Mouse (Mus musculus): ENCODE measurements around the gene Marc1. TPM values are rescaled to one million over a fixed set of nuclear protein-coding genes. Genes with fewer than 3 reads are reported as not detected.
A peak's percentile ranks its signal among the peaks of the same experiment; 100 is the strongest.

Gene Marc1
- polyA plus RNA-seq, 1 experiment: 0.15 TPM

DNA sequence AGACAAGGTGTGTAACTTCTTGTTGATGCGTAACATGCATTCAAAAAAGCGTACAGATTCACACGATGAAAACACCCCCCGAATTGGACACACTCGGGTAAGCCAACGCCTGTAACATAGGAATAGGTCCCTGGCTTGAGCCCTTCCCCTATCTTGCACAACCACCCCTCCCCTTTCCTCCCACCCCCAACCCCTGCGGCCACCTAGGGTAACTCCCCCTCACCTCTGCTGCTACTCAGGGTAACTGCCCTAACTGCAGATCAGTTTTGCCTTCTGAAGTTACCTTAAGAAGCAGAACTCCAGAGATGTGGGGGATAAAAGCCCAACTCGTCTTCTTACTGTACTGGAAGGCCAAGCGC is 39.2 kb downstream of the Marc1 start:
- Histone ChIP-seq H3K27ac (ENCODE audit: insufficient read depth, low read length) (no peak overlapping the region), H3K4me1 (ENCODE audit: control insufficient read depth, insufficient read depth, low read length) (no peaks in the 10 kb centered on the region), H3K4me3 (ENCODE audit: insufficient read depth, low read length) (no peak overlapping the region)
- TF ChIP-seq POLR2A (IDR thresholded peaks at IDR 0.05; ENCODE audit: extremely low read depth, insufficient read depth, low read length): no peak
- TF ChIP-seq CTCF (IDR thresholded peaks at IDR 0.05; ENCODE audit: extremely low read depth, insufficient read depth, low read length): no peak

DNA sequence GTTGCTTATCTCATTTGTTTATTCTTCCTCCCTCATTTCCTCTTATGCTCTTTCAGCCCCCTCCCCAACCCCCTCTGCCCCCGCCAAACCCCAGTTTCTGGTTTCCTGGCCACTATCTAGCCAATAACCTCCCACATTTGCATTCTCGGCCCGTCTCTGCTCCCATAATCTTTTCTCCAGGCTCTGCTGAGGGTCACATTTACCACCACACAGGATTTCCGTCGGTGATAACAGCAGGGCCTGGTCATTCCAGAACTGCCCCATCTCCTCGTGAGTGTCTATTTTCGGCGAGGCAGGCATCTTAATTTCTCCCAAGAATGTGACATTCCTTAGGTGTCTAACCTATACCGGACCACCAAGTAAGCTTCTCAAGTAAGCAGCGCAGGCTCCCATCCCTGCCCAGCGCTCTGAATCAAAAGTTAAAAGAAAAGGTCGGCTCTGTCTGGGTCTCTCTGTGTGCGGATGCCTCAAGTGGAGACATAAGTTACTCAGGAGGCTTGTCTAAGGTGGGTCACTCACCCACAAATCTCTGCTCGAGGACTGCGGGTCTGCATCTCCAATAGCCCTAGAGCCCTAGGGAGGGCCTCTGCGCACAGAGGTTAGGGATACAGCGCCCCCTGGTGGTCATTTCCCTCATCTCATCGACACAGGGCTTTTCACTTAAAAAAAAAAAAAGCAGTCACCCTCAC is 39.8 kb downstream of the Marc1 start:
- Histone ChIP-seq H3K4me3 (ENCODE audit: insufficient read depth, low read length) (no peak overlapping the region), H3K4me1 (ENCODE audit: control insufficient read depth, insufficient read depth, low read length) (no peaks in the 10 kb centered on the region), H3K27ac (ENCODE audit: insufficient read depth, low read length) (no peak overlapping the region)
- TF ChIP-seq CTCF (IDR thresholded peaks at IDR 0.05; ENCODE audit: extremely low read depth, insufficient read depth, low read length) (peak; percentile 55), POLR2A (IDR thresholded peaks at IDR 0.05; ENCODE audit: extremely low read depth, insufficient read depth, low read length) (no peak)

DNA sequence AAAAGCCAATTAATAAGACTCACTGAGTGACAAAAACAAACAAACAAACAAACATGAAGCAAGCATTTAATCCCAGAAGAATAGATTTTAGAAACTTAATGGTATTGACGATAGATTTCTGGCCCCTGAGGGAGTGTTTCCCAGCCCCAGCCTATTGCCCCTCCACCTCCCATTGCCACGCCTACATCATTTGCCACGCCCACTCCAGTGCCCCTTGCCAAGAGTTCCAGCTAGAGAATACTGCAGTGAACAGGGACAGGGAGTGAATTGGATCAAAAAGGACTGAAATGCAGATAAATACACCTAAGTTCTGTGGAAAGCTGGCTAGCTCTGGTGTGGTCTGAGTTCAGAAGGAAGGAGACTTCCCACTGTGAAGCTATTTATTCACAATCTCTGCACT is 47.2 kb downstream of the Marc1 start:
- no peaks in the 10 kb centered on the region for H3K4me1 ChIP-seq (ENCODE audit: control insufficient read depth, insufficient read depth, low read length)
- no peak for TF ChIP-seq POLR2A (IDR thresholded peaks at IDR 0.05; ENCODE audit: extremely low read depth, insufficient read depth, low read length)
- no peak for TF ChIP-seq CTCF (IDR thresholded peaks at IDR 0.05; ENCODE audit: extremely low read depth, insufficient read depth, low read length)

DNA sequence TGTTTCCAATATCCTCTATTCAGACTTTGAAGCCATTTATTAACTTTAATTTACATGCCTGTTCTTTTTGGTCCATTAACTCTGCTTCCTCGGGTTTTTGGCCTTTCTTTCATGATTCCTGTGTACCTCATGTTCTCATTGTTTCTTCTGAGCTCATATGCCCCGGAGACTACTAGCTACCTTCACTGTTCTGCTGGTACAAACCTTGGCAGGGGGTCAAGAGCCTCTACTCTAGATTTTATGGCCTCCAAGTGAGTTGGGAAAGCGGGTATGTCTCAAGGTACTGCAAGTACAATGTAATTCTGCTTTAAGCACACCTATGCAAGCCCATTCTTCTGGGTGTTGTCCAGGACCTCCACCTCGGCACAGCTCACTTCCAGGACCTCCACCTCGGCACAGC is 48.2 kb downstream of the Marc1 start:
- H3K4me1 ChIP-seq (ENCODE audit: control insufficient read depth, insufficient read depth, low read length): no peaks in the 10 kb centered on the region
- H3K27ac ChIP-seq (ENCODE audit: insufficient read depth, low read length): no peak overlapping the region
- TF ChIP-seq CTCF (IDR thresholded peaks at IDR 0.05; ENCODE audit: extremely low read depth, insufficient read depth, low read length): no peak
- no peak for TF ChIP-seq POLR2A (IDR thresholded peaks at IDR 0.05; ENCODE audit: extremely low read depth, insufficient read depth, low read length)

More for the DNA sequence above, 47.2 kb downstream of the Marc1 start:
- Histone ChIP-seq H3K4me3 (ENCODE audit: insufficient read depth, low read length) (no peak overlapping the region), H3K27ac (ENCODE audit: insufficient read depth, low read length) (no peak overlapping the region)

DNA sequence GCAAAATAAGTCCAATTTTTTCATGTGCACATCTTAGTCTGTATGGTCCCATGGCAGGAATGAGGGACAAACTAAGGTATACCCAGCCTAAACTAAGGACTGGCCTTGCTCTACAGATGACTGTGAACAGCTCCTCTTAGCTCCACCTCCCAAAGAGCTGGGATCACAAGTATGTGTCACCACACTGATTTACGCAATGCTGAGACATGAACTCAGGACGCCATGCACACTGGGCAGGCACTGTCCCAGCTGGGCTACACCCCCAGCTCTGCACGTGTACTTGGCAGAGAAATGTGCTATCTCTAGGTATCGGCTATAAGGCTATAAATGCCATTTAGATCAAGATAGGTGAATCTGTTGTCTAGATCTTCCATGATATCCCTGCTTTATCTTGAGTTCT is 49.1 kb downstream of the Marc1 start:
- Histone ChIP-seq H3K27ac (ENCODE audit: insufficient read depth, low read length) (no peak overlapping the region), H3K4me3 (ENCODE audit: insufficient read depth, low read length) (no peak overlapping the region), H3K4me1 (ENCODE audit: control insufficient read depth, insufficient read depth, low read length) (no peaks in the 10 kb centered on the region)
- TF ChIP-seq CTCF (IDR thresholded peaks at IDR 0.05; ENCODE audit: extremely low read depth, insufficient read depth, low read length) (no peak), POLR2A (IDR thresholded peaks at IDR 0.05; ENCODE audit: extremely low read depth, insufficient read depth, low read length) (no peak)

More for the DNA sequence above, 48.2 kb downstream of the Marc1 start:
- H3K4me3 ChIP-seq (ENCODE audit: insufficient read depth, low read length): no peak overlapping the region

DNA sequence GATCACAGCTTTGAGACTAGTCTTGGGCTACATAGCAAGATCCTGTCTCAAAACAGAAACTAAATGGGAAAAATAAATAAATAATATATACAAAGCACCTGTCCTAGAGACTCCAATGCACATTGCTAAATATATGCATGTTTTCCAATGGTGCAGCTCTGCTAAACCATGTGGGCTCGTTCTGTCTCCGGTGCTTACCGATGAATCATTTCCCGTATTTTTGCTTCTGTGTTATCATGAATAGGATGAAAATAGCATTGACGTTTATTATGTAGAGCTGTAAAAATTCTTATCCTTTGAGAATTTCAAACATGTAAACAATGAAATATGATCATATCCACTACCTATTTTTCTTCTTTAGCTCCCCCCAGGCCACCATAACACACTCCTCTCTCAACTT is 58.4 kb downstream of the Marc1 start:
- no peak overlapping the region for H3K4me3 ChIP-seq (ENCODE audit: insufficient read depth, low read length)
- no peak for TF ChIP-seq POLR2A (IDR thresholded peaks at IDR 0.05; ENCODE audit: extremely low read depth, insufficient read depth, low read length)
- no peak for TF ChIP-seq CTCF (IDR thresholded peaks at IDR 0.05; ENCODE audit: extremely low read depth, insufficient read depth, low read length)
- no peak overlapping the region for H3K27ac ChIP-seq (ENCODE audit: insufficient read depth, low read length)
- no peaks in the 10 kb centered on the region for H3K4me1 ChIP-seq (ENCODE audit: control insufficient read depth, insufficient read depth, low read length)

DNA sequence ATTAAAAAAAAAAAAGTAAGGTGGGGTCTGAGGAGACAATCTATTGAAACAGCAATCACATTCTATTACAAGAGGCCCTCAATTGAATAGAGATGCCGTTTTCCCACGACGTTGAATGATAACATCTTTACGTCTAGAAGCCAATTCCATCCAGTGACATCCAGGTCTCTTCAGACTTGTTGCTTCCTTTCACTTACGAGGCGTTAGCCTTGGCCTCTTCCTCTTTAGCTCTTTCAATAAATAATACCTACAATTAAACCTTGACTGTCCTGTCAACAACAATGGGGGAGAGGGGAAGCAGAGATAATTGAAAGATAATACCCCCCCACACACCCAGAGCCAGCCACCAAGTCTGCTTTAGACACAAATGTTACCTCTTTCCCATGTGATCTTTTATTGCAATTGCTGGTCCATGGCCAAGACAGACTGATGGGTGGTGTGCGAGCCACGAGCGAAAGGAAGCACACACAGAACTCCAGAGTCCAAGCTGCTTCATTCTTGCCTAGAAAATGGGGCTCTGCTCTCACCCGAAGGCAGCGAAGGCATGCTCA is 60.9 kb downstream of the Marc1 start:
- no peak overlapping the region for H3K4me3 ChIP-seq (ENCODE audit: insufficient read depth, low read length)
- H3K27ac ChIP-seq (ENCODE audit: insufficient read depth, low read length): no peak overlapping the region
- TF ChIP-seq POLR2A (IDR thresholded peaks at IDR 0.05; ENCODE audit: extremely low read depth, insufficient read depth, low read length): no peak
- TF ChIP-seq CTCF (IDR thresholded peaks at IDR 0.05; ENCODE audit: extremely low read depth, insufficient read depth, low read length): no peak

DNA sequence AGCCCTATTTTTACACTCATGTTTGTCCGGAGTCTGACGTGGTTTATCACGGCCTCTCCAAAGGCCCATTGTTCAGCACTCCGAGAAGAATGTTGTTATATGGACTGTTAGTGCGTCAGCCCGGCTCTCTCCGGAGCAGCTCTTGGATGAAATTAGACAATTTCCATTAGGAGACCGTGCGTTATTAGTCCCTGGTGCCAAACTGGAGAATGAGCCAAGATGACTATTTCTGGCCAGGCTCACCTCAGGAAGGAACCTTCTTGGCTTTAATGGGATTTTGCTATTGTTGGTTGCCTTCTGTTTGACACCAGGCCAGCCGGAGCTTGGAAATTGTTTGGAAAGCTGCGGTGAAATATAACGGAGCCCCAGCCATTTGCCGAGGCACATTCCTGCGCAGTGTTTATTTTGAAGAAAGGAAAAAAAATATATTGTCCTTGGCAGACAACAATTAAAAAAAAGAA is 62.4 kb downstream of the Marc1 start:
- H3K27ac ChIP-seq (ENCODE audit: insufficient read depth, low read length): no peak overlapping the region
- H3K4me1 ChIP-seq (ENCODE audit: control insufficient read depth, insufficient read depth, low read length): no peaks in the 10 kb centered on the region
- TF ChIP-seq CTCF (IDR thresholded peaks at IDR 0.05; ENCODE audit: extremely low read depth, insufficient read depth, low read length) (no peak), POLR2A (IDR thresholded peaks at IDR 0.05; ENCODE audit: extremely low read depth, insufficient read depth, low read length) (no peak)
- H3K4me3 ChIP-seq (ENCODE audit: insufficient read depth, low read length): no peak overlapping the region

More for the DNA sequence above, 60.9 kb downstream of the Marc1 start:
- H3K4me1 ChIP-seq (ENCODE audit: control insufficient read depth, insufficient read depth, low read length): no peaks in the 10 kb centered on the region

DNA sequence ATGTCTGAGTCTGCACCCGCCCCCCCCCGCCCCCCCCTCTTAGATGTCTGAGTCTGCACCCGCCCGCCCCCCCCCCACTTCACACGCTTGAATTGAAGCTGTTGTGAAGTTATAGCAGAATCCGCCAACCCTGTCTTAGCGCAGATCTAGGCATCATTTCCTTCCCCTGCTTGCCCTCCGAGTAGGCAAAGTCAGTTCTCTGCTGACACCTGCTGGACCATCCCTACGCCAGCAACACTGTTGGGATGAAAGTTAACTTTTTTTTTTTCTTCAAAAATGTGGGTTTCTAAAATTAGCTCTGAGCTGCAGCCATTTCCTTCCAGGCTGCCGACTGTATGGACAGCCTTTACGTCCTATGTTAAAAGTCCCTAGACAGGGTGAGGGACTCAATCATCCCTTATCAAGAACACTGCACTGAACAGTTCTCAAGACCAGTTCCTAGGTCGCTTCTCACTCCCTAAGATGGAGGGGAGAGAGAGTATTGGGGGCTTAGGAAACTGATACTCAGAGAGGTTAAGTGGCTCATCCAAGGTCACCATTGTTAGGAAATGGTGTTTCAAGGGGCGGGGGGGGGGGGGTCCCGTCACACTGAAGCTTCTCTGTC is 73.1 kb downstream of the Marc1 start:
- no peak for TF ChIP-seq POLR2A (IDR thresholded peaks at IDR 0.05; ENCODE audit: extremely low read depth, insufficient read depth, low read length)
- TF ChIP-seq CTCF (IDR thresholded peaks at IDR 0.05; ENCODE audit: extremely low read depth, insufficient read depth, low read length): peak; percentile 92
- no peak overlapping the region for H3K27ac ChIP-seq (ENCODE audit: insufficient read depth, low read length)
- H3K4me1 ChIP-seq (ENCODE audit: control insufficient read depth, insufficient read depth, low read length): no peaks in the 10 kb centered on the region
- no peak overlapping the region for H3K4me3 ChIP-seq (ENCODE audit: insufficient read depth, low read length)

DNA sequence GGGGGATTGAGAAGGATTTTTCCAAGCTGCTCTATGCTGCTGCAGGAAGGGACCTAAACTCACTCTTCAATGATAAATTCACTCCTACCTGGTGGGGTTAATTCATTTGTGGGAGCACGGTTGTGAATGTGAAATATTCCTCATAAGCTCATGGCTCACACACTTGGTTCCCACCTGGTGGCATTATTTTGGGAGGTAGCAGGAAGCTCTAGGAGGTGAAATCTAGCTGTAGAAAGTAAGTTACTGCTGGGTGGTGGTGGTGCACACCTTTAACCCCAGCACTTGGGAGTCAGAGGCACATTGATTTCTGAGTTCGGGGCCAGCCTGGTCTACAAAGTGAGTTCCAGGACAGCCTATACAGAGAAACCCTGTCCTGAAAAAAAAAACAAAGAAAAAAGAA is 73.9 kb downstream of the Marc1 start:
- Histone ChIP-seq H3K27ac (ENCODE audit: insufficient read depth, low read length) (no peak overlapping the region), H3K4me1 (ENCODE audit: control insufficient read depth, insufficient read depth, low read length) (no peaks in the 10 kb centered on the region), H3K4me3 (ENCODE audit: insufficient read depth, low read length) (no peak overlapping the region)
- TF ChIP-seq CTCF (IDR thresholded peaks at IDR 0.05; ENCODE audit: extremely low read depth, insufficient read depth, low read length): no peak
- TF ChIP-seq POLR2A (IDR thresholded peaks at IDR 0.05; ENCODE audit: extremely low read depth, insufficient read depth, low read length): no peak

Other genes with a start within 250 kb of the Marc1 start
- gene Hlx, start 78.7 kb downstream of the Marc1 start, polyA plus RNA-seq (2012; rRNA removed): 0.75 and 0.95 TPM in 2 replicates
- 100 and 105 TPM in 2 replicates for gene Marc2, start 35.1 kb upstream of the Marc1 start, polyA plus RNA-seq (2012; rRNA removed)
- 35.9 and 42.1 TPM in 2 replicates for gene C130074G19Rik, start 71.9 kb upstream of the Marc1 start, polyA plus RNA-seq (2012; rRNA removed)
- gene Mark1, start 188.3 kb upstream of the Marc1 start, polyA plus RNA-seq (2012; rRNA removed): 49.7 and 53.1 TPM in 2 replicates

Measured in cortical plate, adult 2 months (tissue).